Mouse (Mus musculus): ENCODE results near the gene Cdc5l. TPM values are rescaled to one million over a fixed set of nuclear protein-coding genes. Genes with fewer than 3 reads are reported as not detected.

Gene Cdc5l
- polyA plus RNA-seq, 1 experiment from 2014 or later: 60.1 TPM

DNA sequence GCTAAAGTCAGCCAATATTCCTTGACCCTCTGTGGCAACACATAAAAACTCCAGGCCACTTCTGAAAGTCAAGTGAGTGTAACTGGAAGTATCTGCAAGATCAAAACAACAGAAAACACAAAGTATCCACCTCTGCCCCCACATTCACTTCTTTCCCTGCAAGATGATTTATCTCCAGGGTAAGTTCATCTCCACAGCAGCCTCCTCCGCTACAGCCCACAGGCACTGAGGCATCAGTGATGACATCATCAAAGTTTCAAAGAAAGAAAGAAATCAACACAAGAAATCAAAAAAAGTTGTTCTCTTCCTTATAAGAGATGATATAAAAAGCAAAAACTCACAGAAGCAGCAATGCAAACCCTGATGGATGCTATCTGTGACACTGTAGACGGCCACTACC, 24.8 kb downstream of the Cdc5l start:
- WGBS: 92% methylated on average over 2 of the region's 2 CpGs
- no peaks in the 10 kb centered on the region for H3K27me3 ChIP-seq (ENCODE audit: control insufficient read depth, insufficient read depth, low read depth, low read length)
- no peak overlapping the region for H3K9ac ChIP-seq (ENCODE audit: low read length)
- no peaks in the 10 kb centered on the region for H3K9me3 ChIP-seq (ENCODE audit: control insufficient read depth, low read length)
- no peaks in the 10 kb centered on the region for H3K4me1 ChIP-seq (replicated peaks; ENCODE audit: control insufficient read depth, insufficient read depth, low read length)
- no peak overlapping the region for H3K4me2 ChIP-seq (ENCODE audit: low read depth, low read length)
- no peak overlapping the region for H3K4me3 ChIP-seq (ENCODE audit: low read length)
- peaks cover 52% of the 10 kb centered on the region for H3K36me3 ChIP-seq (ENCODE audit: control insufficient read depth, insufficient read depth, low read length)
- ATAC-seq (ENCODE audit: low read depth): no peak
- H3K27ac ChIP-seq (ENCODE audit: low read length): no peak overlapping the region

DNA sequence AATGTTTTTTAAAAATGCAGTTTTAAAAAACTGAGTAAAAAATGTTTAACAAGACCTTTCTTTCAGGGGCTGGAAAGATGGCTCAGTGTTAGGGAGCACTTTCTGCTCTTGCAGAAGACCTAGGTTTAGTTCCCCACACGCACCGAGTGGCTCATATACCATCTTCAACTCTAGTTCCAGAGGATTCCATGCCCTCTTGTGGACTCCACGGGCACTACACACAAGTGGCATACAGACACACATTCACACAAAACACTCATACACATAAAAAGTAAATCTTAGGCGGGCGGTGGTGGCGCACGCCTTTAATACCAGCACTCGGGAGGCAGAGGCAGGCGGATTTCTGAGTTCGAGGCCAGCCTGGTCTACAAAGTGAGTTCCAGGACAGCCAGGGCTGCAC, 27.3 kb downstream of the Cdc5l start:
- H3K4me1 ChIP-seq (replicated peaks; ENCODE audit: control insufficient read depth, insufficient read depth, low read length): peaks cover 2% of the 10 kb centered on the region; the same call in 1 of the 2 replicates
- no peaks in the 10 kb centered on the region for H3K27me3 ChIP-seq (ENCODE audit: control insufficient read depth, insufficient read depth, low read depth, low read length)
- no peak for ATAC-seq (ENCODE audit: low read depth)
- no peak overlapping the region for H3K4me3 ChIP-seq (ENCODE audit: low read length)
- no peak overlapping the region for H3K27ac ChIP-seq (ENCODE audit: low read length)
- H3K9me3 ChIP-seq (ENCODE audit: control insufficient read depth, low read length): no peaks in the 10 kb centered on the region
- H3K4me2 ChIP-seq (ENCODE audit: low read depth, low read length): no peak overlapping the region
- H3K9ac ChIP-seq (ENCODE audit: low read length): no peak overlapping the region
- 96% methylated on average over 10 of the region's 10 CpGs for WGBS
- peaks cover 34% of the 10 kb centered on the region for H3K36me3 ChIP-seq (ENCODE audit: control insufficient read depth, insufficient read depth, low read length)

DNA sequence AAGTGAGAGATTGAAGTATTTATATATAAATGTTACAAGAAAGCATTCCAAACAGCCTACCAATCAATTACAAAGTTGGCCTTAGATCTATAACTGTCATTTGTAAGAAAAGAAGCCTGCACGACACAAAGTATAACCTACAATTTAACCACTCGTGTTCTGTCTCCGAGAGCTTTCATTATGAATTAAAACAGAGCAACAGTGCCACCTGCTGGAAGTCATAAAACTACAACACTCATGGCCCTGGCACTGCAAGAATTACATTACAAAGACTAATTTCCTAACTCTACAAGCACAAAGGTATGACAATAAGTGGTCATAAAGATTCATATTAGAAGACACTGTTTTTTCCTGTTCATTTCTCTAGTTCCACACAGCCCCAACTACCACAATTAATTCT, 30.3 kb downstream of the Cdc5l start:
- no peaks in the 10 kb centered on the region for H3K9me3 ChIP-seq (ENCODE audit: control insufficient read depth, low read length)
- no peak overlapping the region for H3K4me2 ChIP-seq (ENCODE audit: low read depth, low read length)
- 9% methylated on average over 3 of the region's 3 CpGs for WGBS
- ATAC-seq (ENCODE audit: low read depth): no peak
- H3K27ac ChIP-seq (ENCODE audit: low read length): no peak overlapping the region
- H3K27me3 ChIP-seq (ENCODE audit: control insufficient read depth, insufficient read depth, low read depth, low read length): no peaks in the 10 kb centered on the region
- no peak overlapping the region for H3K4me3 ChIP-seq (ENCODE audit: low read length)
- H3K4me1 ChIP-seq (replicated peaks; ENCODE audit: control insufficient read depth, insufficient read depth, low read length): peaks cover 2% of the 10 kb centered on the region; the same call in 1 of the 2 replicates
- no peak overlapping the region for H3K9ac ChIP-seq (ENCODE audit: low read length)
- H3K36me3 ChIP-seq (ENCODE audit: control insufficient read depth, insufficient read depth, low read length): peaks cover 25% of the 10 kb centered on the region

DNA sequence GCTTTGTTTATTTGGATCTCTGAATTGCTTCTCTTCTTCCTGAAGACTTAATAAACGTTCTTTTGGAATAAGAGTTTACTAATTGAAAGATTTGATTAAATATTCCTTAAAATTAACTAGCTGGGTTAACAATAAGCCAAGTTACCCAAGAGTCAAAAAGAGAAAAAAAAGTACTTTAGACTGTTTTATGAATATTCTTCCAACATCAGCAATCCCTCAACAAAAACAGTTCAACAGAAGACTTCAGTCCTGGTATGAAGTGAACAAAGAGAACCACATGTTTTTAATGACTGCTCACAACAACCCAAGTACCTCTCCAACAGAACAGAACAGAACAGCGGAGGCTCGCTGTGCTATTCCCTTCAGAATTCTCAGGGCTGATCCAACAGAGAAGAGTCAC, 30.9 kb downstream of the Cdc5l start:
- no peak overlapping the region for H3K4me3 ChIP-seq (ENCODE audit: low read length)
- 64% methylated on average over 3 of the region's 3 CpGs for WGBS
- H3K27me3 ChIP-seq (ENCODE audit: control insufficient read depth, insufficient read depth, low read depth, low read length): no peaks in the 10 kb centered on the region
- peaks cover 26% of the 10 kb centered on the region for H3K36me3 ChIP-seq (ENCODE audit: control insufficient read depth, insufficient read depth, low read length)
- no peak overlapping the region for H3K27ac ChIP-seq (ENCODE audit: low read length)
- peaks cover 2% of the 10 kb centered on the region; the same call in 1 of the 2 replicates for H3K4me1 ChIP-seq (replicated peaks; ENCODE audit: control insufficient read depth, insufficient read depth, low read length)
- no peak overlapping the region for H3K4me2 ChIP-seq (ENCODE audit: low read depth, low read length)
- H3K9me3 ChIP-seq (ENCODE audit: control insufficient read depth, low read length): no peaks in the 10 kb centered on the region
- ATAC-seq (ENCODE audit: low read depth): no peak
- H3K9ac ChIP-seq (ENCODE audit: low read length): no peak overlapping the region

DNA sequence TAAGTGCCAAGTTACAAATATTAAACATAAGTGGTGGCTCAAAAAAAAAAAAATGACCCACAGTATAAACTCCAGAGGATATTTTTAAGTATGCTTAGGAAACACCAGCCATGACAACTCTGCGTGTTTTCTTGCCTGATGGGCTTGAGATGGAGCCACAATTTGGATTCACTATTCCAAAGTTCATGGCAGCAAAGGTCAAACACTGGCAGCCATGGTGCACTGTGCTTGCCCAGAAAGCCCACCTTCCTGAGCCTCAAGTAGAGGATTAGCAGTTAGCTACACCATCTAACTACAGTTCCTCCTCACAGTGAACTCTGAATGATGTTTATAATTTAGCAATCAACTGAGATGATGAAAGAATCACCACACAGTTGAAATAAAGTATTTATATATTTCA, 31.4 kb downstream of the Cdc5l start:
- Histone ChIP-seq H3K27ac (ENCODE audit: low read length) (no peak overlapping the region), H3K4me1 (replicated peaks; ENCODE audit: control insufficient read depth, insufficient read depth, low read length) (peaks cover 2% of the 10 kb centered on the region; the same call in 1 of the 2 replicates), H3K9ac (ENCODE audit: low read length) (no peak overlapping the region), H3K27me3 (ENCODE audit: control insufficient read depth, insufficient read depth, low read depth, low read length) (no peaks in the 10 kb centered on the region), H3K4me3 (ENCODE audit: low read length) (no peak overlapping the region), H3K4me2 (ENCODE audit: low read depth, low read length) (no peak overlapping the region), H3K36me3 (ENCODE audit: control insufficient read depth, insufficient read depth, low read length) (peaks cover 22% of the 10 kb centered on the region), H3K9me3 (ENCODE audit: control insufficient read depth, low read length) (no peaks in the 10 kb centered on the region)
- 82% methylated on average over 1 of the region's 1 CpGs for WGBS
- no peak for ATAC-seq (ENCODE audit: low read depth)

DNA sequence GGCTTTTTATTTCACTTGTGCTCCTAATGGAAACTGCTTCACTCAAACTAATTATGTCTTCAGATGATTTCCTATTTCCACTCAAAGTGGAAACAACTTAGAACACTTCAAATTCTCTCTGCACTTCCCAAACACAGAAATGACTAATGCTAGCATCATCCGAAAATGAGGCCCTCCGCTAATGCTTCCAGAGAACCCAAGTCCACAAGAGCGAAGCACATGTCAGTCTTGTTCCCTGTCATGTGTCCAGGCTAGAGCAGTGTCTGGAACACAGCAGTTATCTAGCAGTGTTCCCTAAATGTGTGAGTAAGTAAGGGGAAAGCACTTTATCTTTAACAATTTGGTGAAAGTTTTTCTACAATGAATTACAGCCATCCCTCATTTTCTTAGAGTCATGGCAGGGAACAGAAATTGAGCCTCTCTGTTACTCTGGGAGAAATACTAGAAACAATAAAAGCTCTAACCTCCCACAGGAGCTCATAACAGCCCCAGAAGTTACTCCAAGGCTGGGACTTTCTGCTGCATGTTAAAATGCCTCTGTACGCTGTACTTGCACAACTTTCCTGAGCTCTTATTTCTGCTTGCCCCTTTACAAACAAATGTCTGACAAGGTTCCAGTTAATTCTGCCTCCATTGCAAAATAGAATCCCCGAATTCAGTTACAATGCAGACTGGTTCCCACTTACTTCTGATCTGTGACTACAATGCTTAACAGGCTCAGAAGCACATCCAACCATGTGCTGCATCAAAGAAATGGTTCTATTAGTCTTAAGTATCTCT, 32.2 kb downstream of the Cdc5l start:
- no peak overlapping the region for H3K9ac ChIP-seq (ENCODE audit: low read length)
- peaks cover 16% of the 10 kb centered on the region for H3K36me3 ChIP-seq (ENCODE audit: control insufficient read depth, insufficient read depth, low read length)
- no peak overlapping the region for H3K4me2 ChIP-seq (ENCODE audit: low read depth, low read length)
- no peak overlapping the region for H3K27ac ChIP-seq (ENCODE audit: low read length)
- 90% methylated on average over 5 of the region's 5 CpGs for WGBS
- no peak for ATAC-seq (ENCODE audit: low read depth)
- H3K4me3 ChIP-seq (ENCODE audit: low read length): no peak overlapping the region
- no peaks in the 10 kb centered on the region for H3K9me3 ChIP-seq (ENCODE audit: control insufficient read depth, low read length)
- peaks cover 2% of the 10 kb centered on the region; the same call in 1 of the 2 replicates for H3K4me1 ChIP-seq (replicated peaks; ENCODE audit: control insufficient read depth, insufficient read depth, low read length)
- no peaks in the 10 kb centered on the region for H3K27me3 ChIP-seq (ENCODE audit: control insufficient read depth, insufficient read depth, low read depth, low read length)

DNA sequence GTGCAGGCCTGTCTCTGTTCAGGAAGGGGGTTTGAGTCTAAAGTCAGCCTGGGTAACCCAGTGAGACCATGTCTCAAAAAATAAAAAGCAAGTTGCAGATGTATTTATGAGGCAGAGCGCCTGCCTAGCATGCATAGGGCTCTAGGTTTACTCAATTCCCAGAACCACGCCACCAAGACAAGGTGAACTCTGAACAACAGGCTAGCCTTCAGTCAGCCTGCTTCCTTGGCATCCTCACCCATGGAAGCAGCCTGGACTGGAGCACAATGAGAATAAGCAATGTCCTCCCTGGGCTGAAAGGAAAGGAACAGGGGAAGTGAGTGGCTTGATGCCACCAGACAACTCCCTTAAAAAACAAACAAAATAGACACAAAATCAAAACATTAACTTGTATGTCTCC, 35.5 kb downstream of the Cdc5l start:
- H3K27ac ChIP-seq (ENCODE audit: low read length): no peak overlapping the region
- H3K4me3 ChIP-seq (ENCODE audit: low read length): no peak overlapping the region
- peaks cover 2% of the 10 kb centered on the region; the same call in 1 of the 2 replicates for H3K4me1 ChIP-seq (replicated peaks; ENCODE audit: control insufficient read depth, insufficient read depth, low read length)
- no peaks in the 10 kb centered on the region for H3K9me3 ChIP-seq (ENCODE audit: control insufficient read depth, low read length)
- 96% methylated on average over 2 of the region's 2 CpGs for WGBS
- no peak overlapping the region for H3K9ac ChIP-seq (ENCODE audit: low read length)
- peaks cover 12% of the 10 kb centered on the region for H3K36me3 ChIP-seq (ENCODE audit: control insufficient read depth, insufficient read depth, low read length)
- H3K27me3 ChIP-seq (ENCODE audit: control insufficient read depth, insufficient read depth, low read depth, low read length): no peaks in the 10 kb centered on the region
- no peak overlapping the region for H3K4me2 ChIP-seq (ENCODE audit: low read depth, low read length)
- no peak for ATAC-seq (ENCODE audit: low read depth)

DNA sequence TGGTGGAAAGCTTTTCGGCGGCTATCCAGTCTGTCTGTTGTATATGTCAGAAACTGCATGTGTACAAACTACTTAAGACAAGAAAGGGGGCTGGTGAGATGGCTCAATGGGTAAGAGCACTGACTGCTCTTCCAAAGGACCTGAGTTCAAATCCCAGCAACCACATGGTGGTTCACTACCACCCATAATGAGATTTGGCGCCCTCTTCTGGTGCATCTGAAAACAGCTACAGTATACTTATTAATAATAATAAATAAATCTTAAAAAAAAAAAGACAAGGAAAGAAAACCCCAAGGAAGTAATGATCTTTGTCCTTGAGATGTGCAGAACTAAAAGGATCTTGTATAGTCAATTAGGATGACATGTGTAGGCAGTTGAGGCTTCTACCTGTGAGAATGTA, 36.0 kb downstream of the Cdc5l start:
- 74% methylated on average over 3 of the region's 3 CpGs for WGBS
- H3K4me1 ChIP-seq (replicated peaks; ENCODE audit: control insufficient read depth, insufficient read depth, low read length): no peaks in the 10 kb centered on the region
- H3K27ac ChIP-seq (ENCODE audit: low read length): no peak overlapping the region
- H3K4me2 ChIP-seq (ENCODE audit: low read depth, low read length): no peak overlapping the region
- H3K9me3 ChIP-seq (ENCODE audit: control insufficient read depth, low read length): no peaks in the 10 kb centered on the region
- H3K9ac ChIP-seq (ENCODE audit: low read length): no peak overlapping the region
- H3K27me3 ChIP-seq (ENCODE audit: control insufficient read depth, insufficient read depth, low read depth, low read length): no peaks in the 10 kb centered on the region
- no peak overlapping the region for H3K4me3 ChIP-seq (ENCODE audit: low read length)
- peaks cover 13% of the 10 kb centered on the region for H3K36me3 ChIP-seq (ENCODE audit: control insufficient read depth, insufficient read depth, low read length)
- no peak for ATAC-seq (ENCODE audit: low read depth)

DNA sequence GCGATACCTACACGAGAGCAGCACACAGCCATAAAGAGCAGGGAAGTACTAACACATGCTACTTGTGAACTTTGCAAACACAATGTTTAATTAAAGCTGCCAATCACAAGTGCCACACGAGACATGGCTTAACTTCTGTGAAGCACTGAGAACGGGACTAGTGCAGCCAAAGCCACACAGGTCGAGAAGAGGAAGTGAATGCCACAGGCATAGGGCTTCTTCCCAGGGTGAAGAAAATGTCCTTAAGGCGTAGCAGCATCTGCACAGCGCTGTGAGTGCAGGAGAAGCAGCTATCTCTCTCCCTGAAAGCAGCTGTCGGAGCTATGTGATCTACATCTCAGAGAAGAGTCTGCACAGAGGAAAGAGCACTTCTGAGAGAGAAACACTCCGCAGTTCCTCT, 38.9 kb downstream of the Cdc5l start:
- no peak overlapping the region for H3K4me2 ChIP-seq (ENCODE audit: low read depth, low read length)
- H3K4me3 ChIP-seq (ENCODE audit: low read length): no peak overlapping the region
- no peaks in the 10 kb centered on the region for H3K4me1 ChIP-seq (replicated peaks; ENCODE audit: control insufficient read depth, insufficient read depth, low read length)
- WGBS: 53% methylated on average over 9 of the region's 9 CpGs
- no peak for ATAC-seq (ENCODE audit: low read depth)
- no peaks in the 10 kb centered on the region for H3K27me3 ChIP-seq (ENCODE audit: control insufficient read depth, insufficient read depth, low read depth, low read length)
- H3K27ac ChIP-seq (ENCODE audit: low read length): no peak overlapping the region
- no peaks in the 10 kb centered on the region for H3K9me3 ChIP-seq (ENCODE audit: control insufficient read depth, low read length)
- H3K9ac ChIP-seq (ENCODE audit: low read length): no peak overlapping the region
- H3K36me3 ChIP-seq (ENCODE audit: control insufficient read depth, insufficient read depth, low read length): peaks cover 27% of the 10 kb centered on the region

Measured in lung, embryonic 16.5 days (tissue).